Mouse (Mus musculus) thymus, adult 2 months (tissue): ENCODE results near the gene Gm49395. TPM values are rescaled to one million over a fixed set of nuclear protein-coding genes. Genes with fewer than 3 reads are reported as not detected.

ENCODE experiments used
- DNase-seq: peaks from one replicate; pipeline ENCODE4 v3.0.0; 2021
- H3K27ac ChIP-seq: fragments of 200-500 bp; 2 replicates; pipeline ENCODE4 v1.5.1; 2012; ENCODE audit warnings: low read length, control low read depth; ENCODE audit not compliant: control insufficient read depth, insufficient read depth
- H3K27me3 ChIP-seq: fragments of 200-500 bp; 2 replicates; pipeline ENCODE4 v1.6.1; 2012; ENCODE audit warnings: mild to moderate bottlenecking, low read length, moderate library complexity, mixed read lengths; ENCODE audit not compliant: control insufficient read depth, insufficient read depth
- H3K36me3 ChIP-seq: fragments of 200-500 bp; 2 replicates; pipeline ENCODE4 v1.6.1; 2012; ENCODE audit warnings: mild to moderate bottlenecking, low read length, moderate library complexity; ENCODE audit not compliant: control insufficient read depth, insufficient read depth
- H3K4me1 ChIP-seq: fragments of 200-500 bp; replicated peaks from 2 replicates; pipeline ENCODE4 v1.6.1; 2012; ENCODE audit warnings: low read length; ENCODE audit not compliant: control insufficient read depth, insufficient read depth
- H3K4me3 ChIP-seq: fragments of 200-500 bp; 2 replicates; pipeline ENCODE4 v1.5.1; 2012; ENCODE audit warnings: mild to moderate bottlenecking, low read length, control low read depth, moderate library complexity; ENCODE audit not compliant: control insufficient read depth, insufficient read depth
- CTCF ChIP-seq: fragments of 200-500 bp; IDR thresholded peaks from 2 replicates; pipeline ENCODE4 v1.5.1; 2012; ENCODE audit warnings: mild to moderate bottlenecking, control low read depth, low read length, moderate library complexity, borderline replicate concordance; ENCODE audit not compliant: control insufficient read depth, poor library complexity, insufficient read depth; ENCODE audit errors: extremely low read depth
- POLR2A ChIP-seq: fragments of 200-500 bp; IDR thresholded peaks from 2 replicates; pipeline ENCODE4 v1.6.1; 2012; ENCODE audit warnings: mild to moderate bottlenecking, low read length, control low read depth, moderate library complexity; ENCODE audit not compliant: control insufficient read depth, poor library complexity, insufficient read depth; ENCODE audit errors: extremely low read depth
- WGBS: fragments of 180-500 bp; shearing (Covaris S2); methylation state at CpG from one replicate; pipeline ENCODE4 v1.1.7; 2018; 5-methylcytosine and 5-hydroxymethylcytosine counted together
- polyA plus RNA-seq: library from polyadenylated mRNA; depleted of rRNA; stranded (reverse); fragments of >200 nt; gene quantifications from 2 replicates; pipeline ENCODE4 v1.2.3, GENCODE M21; 2012

The Gm49395 gene
- polyA plus RNA-seq, 1 experiment = 1.5 TPM

DNA sequence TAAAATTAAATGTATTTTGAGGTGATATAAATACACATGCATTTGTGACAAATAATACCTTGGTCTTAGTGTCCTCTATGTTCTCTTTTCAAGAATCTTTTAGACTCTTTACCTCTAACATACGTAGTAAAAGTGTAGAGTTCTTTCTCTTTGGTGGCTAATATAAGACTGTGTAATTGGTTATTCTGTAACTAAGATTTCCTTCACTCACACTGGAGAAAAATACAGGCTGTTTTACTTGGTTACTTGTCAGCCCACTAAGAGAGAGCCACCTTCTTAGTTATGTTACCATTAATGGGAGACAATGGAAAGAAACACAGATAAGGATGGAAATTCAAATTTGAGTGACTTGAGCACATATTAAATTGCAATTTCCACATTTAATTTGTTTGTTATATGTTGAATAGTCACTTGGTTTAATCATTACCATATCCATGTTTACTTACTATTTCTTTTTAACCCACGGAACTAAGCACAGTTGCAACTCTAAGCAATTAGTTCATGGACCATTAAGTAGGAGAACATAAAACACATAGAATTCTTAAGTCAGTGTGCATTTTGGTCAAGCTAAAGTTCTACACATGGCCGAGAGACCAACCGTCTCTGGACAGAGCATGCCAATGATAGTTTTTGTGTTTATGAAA, 34.3 kb downstream of the Gm49395 start:
- Histone ChIP-seq H3K27ac (no peak overlapping the region), H3K27me3 (no peaks in the 10 kb centered on the region), H3K4me3 (no peak overlapping the region), H3K36me3 (no peaks in the 10 kb centered on the region), H3K4me1 (no peaks in the 10 kb centered on the region)
- DNase-seq = no peak
- 96% methylated on average over 4 of the region's 4 CpGs for WGBS
- TF ChIP-seq POLR2A (no peak), CTCF (no peak)

GRCm38 (mm10) chr13:115057555-115057954, 44.2 kb downstream of the Gm49395 start:
- no peaks in the 10 kb centered on the region for H3K27me3 ChIP-seq
- no peak for TF ChIP-seq CTCF
- TF ChIP-seq POLR2A = no peak
- 86% methylated on average over 5 of the region's 5 CpGs for WGBS
- H3K4me3 ChIP-seq = no peak overlapping the region
- DNase-seq = no peak
- H3K4me1 ChIP-seq = no peaks in the 10 kb centered on the region
- no peaks in the 10 kb centered on the region for H3K36me3 ChIP-seq
- H3K27ac ChIP-seq = no peak overlapping the region

GRCm38 (mm10) chr13:115054783-115055182, 46.9 kb downstream of the Gm49395 start:
- Histone ChIP-seq H3K27me3 (no peaks in the 10 kb centered on the region), H3K27ac (no peak overlapping the region), H3K4me1 (no peaks in the 10 kb centered on the region), H3K4me3 (no peak overlapping the region), H3K36me3 (no peaks in the 10 kb centered on the region)
- WGBS = 71% methylated on average over 9 of the region's 9 CpGs
- no peak for DNase-seq
- no peak for TF ChIP-seq CTCF
- TF ChIP-seq POLR2A = no peak

DNA sequence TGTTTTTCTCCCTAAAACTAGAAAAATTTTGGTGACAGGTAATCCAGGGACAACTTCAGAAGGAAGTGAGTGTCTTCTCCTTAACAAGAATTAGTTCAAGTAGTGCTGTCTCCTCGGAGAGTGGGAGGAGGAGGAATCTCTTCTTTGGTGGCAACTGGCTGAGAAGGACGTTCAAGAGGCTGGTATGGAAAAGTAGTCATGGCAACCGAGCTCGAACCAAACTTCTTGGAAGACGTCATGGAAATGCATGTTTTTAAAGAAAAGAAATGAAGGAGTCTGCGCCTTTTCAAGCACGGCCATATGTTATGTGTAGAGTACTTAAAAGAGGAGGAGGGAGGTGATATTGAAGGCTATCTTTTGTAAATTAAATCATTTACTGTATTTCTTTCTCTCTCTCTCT, 49.2 kb downstream of the Gm49395 start:
- WGBS = 96% methylated on average over 7 of the region's 7 CpGs
- TF ChIP-seq POLR2A (no peak), CTCF (no peak)
- H3K4me3 ChIP-seq = no peak overlapping the region
- H3K27ac ChIP-seq = no peak overlapping the region
- no peak for DNase-seq
- no peaks in the 10 kb centered on the region for H3K27me3 ChIP-seq
- H3K4me1 ChIP-seq = no peaks in the 10 kb centered on the region
- H3K36me3 ChIP-seq = no peaks in the 10 kb centered on the region

DNA sequence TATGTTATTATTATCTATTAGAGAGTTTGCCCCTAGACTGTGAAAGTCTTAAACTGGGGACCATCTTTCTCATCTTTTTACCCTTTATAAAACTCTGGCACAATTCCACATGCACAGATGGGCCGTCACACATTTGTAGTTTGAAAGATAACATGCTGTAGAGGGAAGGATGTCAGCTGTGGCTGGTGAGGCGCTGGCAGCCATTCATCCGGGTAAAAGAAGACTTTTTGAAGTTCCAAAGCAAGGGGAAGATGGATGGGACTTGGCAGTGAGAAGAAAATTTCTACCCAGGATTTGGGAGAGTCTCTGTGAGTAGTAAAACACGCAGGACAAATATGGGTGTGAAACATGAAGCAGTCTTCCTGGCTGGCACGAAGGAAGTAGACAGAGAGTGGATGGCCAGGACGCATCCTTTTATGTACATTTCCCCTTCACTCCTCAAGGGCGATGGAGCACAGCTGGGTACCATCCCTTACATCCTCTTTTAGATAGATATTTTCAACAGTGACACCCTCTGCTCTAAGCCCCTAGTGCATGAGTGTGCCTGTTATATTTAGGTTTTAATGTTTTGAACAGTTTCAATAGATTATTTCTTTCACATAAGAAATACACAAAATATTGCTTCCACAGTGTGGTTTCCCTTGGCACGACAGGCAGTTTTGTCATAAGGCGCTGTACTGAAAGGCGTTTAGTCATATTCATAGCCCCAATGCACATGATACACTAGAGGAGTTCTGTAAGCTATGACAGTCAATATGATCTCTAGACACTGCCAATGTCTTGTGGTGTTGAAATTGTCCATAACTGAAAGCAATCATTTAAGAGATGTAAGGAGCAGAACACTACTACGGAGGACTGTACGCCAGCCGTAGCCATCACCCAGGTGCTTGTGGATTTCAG, 50.8 kb downstream of the Gm49395 start:
- no peaks in the 10 kb centered on the region for H3K4me1 ChIP-seq
- no peak for DNase-seq
- WGBS = 85% methylated on average over 13 of the region's 13 CpGs
- H3K27me3 ChIP-seq = no peaks in the 10 kb centered on the region
- H3K36me3 ChIP-seq = no peaks in the 10 kb centered on the region
- no peak overlapping the region for H3K4me3 ChIP-seq
- H3K27ac ChIP-seq = no peak overlapping the region
- TF ChIP-seq POLR2A (no peak), CTCF (no peak)

- no peaks in the 10 kb centered on the region for H3K27me3 ChIP-seq
- no peaks in the 10 kb centered on the region for H3K4me1 ChIP-seq
- H3K27ac ChIP-seq = no peak overlapping the region
- no peak overlapping the region for H3K4me3 ChIP-seq
- DNase-seq = no peak
- TF ChIP-seq CTCF (no peak), POLR2A (no peak)
- no peaks in the 10 kb centered on the region for H3K36me3 ChIP-seq
- 34% methylated on average over 2 of the region's 2 CpGs for WGBS
These were observed 59.1 kb downstream of the Gm49395 start for GRCm38 (mm10) chr13:115042652-115043051.

DNA sequence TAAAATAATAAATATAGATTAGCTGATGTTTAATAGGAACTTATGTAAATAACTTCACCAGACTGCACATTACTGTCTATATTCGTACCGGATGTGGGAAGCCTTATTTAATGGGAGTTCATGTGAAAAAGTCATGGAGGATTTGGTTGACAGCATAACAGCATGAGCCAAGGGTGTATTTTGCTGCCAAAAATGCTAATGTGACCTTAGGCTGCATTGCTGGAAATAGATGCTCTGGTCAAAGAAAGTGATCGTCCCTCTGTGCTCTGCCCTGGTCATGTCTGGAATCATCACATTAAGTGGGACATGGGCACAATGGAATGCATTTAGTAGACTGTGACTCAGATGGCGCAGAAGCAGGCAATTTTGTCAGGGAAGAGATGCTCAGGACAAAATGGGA, 64.4 kb downstream of the Gm49395 start:
- no peak for TF ChIP-seq POLR2A
- no peak for TF ChIP-seq CTCF
- Histone ChIP-seq H3K4me1 (no peaks in the 10 kb centered on the region), H3K36me3 (no peaks in the 10 kb centered on the region), H3K27ac (no peak overlapping the region), H3K4me3 (no peak overlapping the region), H3K27me3 (no peaks in the 10 kb centered on the region)
- no peak for DNase-seq
- WGBS = 95% methylated on average over 4 of the region's 4 CpGs
